Mouse (Mus musculus) splenic B cell, adult 2 months (primary cell): Measurements from ENCODE around the gene Kcnk13.

Experiments used
- DNase-seq: peaks from one replicate; pipeline ENCODE4 v3.0.0-alpha.2; 2011; ENCODE audit warnings: low read depth, low spot score
- H3K27me3 ChIP-seq: 2 replicates; pipeline ENCODE4 v1.6.1; 2012; ENCODE audit warnings: mild to moderate bottlenecking, low read length, moderate library complexity, mixed read lengths; ENCODE audit not compliant: control insufficient read depth, poor library complexity, insufficient read depth, severe bottlenecking
- H3K36me3 ChIP-seq: 2 replicates; pipeline ENCODE4 v1.6.1; 2012; ENCODE audit warnings: mild to moderate bottlenecking, low read length, moderate library complexity, mixed read lengths; ENCODE audit not compliant: control insufficient read depth, poor library complexity, insufficient read depth, severe bottlenecking

Gene Kcnk13

GRCm38 (mm10) chr12:99964301-99965202 lies at the start of gene Kcnk13:
TSS of gene Kcnk13 (plus strand) at chr12:99964499.
- DNase-seq = peak; percentile 89
- Histone ChIP-seq H3K36me3 (no peaks in the 10 kb centered on the region), H3K27me3 (no peaks in the 10 kb centered on the region)

DNA sequence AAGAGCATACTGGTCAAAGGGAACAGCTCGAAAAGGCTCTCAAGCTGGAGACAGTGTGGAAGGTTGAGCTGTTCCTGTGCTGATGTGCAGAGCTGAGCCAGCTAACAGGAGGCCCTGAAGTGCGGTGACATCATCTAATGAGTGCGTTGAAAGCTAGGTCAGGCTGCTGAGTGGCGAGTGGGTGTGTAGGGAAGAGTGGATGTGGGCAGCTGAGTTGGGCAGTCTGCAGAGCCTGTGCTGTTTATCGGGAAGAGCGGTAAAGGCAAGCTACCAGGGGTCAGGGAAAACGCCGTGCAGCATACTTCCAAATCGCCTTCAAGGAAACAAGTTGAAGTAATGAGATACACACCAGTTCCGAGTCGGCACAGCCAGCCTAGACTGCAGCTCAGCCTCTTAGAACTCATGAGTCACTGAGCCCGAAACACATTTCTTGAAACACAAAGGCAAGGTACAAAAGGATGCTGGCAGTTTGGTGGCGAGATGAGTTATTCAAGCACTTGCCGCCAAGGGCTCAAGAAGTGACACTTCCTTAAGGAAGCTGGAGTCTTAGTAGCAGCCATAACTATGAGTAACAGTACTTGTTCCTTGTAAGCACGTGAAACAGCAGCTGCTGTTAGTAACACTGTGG lies 46.4 kb upstream of the Kcnk13 start:
- DNase-seq = no peak
- Histone ChIP-seq H3K27me3 (no peaks in the 10 kb centered on the region), H3K36me3 (peaks cover 5% of the 10 kb centered on the region; the same call in 1 of the 2 replicates)

- no peak for DNase-seq
- H3K27me3 ChIP-seq = no peaks in the 10 kb centered on the region
- H3K36me3 ChIP-seq = peaks cover 4% of the 10 kb centered on the region; the same call in 1 of the 2 replicates
Observed at GRCm38 (mm10) chr12:99919636-99920035, 44.7 kb upstream of the Kcnk13 start.

DNA sequence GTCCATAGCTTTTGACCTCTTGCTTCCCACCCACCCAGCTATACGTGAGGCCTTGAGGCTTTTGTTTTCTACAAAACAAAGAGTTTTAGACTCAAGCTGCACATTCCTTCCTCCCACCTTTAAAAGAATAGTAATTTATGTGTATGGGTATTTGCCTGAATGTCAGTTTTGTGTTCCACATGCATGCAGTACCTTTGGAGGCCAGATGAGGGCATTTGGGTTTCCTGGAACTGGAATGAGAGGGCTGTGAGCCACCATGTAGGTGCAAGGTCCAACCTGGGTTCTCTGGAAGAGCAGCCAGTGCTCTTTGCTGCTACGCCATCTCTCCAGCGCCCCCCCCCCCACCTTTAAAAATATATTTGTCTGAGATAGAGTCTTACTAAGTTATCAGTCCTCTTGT lies 43.3 kb upstream of the Kcnk13 start:
- DNase-seq = peak; percentile 40
- Histone ChIP-seq H3K36me3 (peaks cover 2% of the 10 kb centered on the region; the same call in 1 of the 2 replicates), H3K27me3 (no peaks in the 10 kb centered on the region)

DNA sequence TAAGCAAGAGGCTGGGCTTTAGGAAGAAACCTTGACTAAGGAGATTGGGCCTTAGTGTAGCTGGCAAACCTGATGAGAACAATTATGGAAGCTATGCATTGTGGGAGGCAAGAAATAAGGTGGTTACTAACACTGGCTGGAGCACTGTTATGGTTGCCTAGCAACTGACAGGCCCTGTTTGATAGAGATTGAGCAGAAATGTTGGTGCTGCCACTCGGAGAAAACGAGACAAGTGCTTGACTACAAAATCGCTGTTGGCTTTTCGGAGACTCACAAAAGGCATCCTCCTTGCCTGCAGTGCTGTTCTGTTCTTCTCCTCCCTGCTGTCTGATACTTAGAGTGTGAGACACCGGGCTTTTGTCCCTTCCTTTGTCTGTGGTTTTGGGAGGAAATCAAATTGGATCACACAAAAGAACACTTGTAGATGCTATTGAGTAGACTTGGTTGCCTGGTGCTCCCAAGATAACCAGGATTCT lies 41.1 kb upstream of the Kcnk13 start:
- no peaks in the 10 kb centered on the region for H3K27me3 ChIP-seq
- no peak for DNase-seq
- no peaks in the 10 kb centered on the region; the same call in 1 of the 2 replicates for H3K36me3 ChIP-seq

DNA sequence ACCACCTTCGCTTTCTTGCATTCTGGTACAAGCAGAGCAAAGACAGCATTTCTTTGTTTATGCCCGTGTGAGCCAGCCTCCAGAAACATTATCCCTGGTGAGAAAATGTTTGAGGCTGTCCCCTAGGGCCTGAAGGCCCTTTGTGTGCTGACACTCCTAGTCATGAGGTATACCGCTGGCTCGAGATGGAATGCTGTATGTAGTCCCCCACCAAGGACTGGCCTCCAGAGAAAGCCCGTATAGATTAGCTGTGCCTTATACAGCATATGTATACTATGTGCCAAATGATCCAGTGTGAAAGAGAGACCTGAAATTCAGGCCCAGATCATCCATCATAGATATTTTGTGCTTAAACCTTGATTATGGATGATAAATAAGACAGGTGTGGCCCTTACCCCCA lies 40.6 kb upstream of the Kcnk13 start:
- no peaks in the 10 kb centered on the region for H3K27me3 ChIP-seq
- no peaks in the 10 kb centered on the region; the same call in 1 of the 2 replicates for H3K36me3 ChIP-seq
- DNase-seq = no peak

- no peaks in the 10 kb centered on the region; the same call in 1 of the 2 replicates for H3K36me3 ChIP-seq
- no peaks in the 10 kb centered on the region for H3K27me3 ChIP-seq
- no peak for DNase-seq
Observed at GRCm38 (mm10) chr12:99928311-99928710, 36.0 kb upstream of the Kcnk13 start.

GRCm38 (mm10) chr12:99929160-99929559 lies 35.1 kb upstream of the Kcnk13 start:
- H3K36me3 ChIP-seq = no peaks in the 10 kb centered on the region; the same call in 1 of the 2 replicates
- DNase-seq = no peak
- H3K27me3 ChIP-seq = no peaks in the 10 kb centered on the region

- Histone ChIP-seq H3K36me3 (no peaks in the 10 kb centered on the region; the same call in 1 of the 2 replicates), H3K27me3 (no peaks in the 10 kb centered on the region)
- no peak for DNase-seq
Observed at GRCm38 (mm10) chr12:99932245-99932644, 32.1 kb upstream of the Kcnk13 start.

GRCm38 (mm10) chr12:99933630-99934029 lies 30.7 kb upstream of the Kcnk13 start:
- H3K27me3 ChIP-seq = no peaks in the 10 kb centered on the region
- H3K36me3 ChIP-seq = no peaks in the 10 kb centered on the region
- DNase-seq = no peak

DNA sequence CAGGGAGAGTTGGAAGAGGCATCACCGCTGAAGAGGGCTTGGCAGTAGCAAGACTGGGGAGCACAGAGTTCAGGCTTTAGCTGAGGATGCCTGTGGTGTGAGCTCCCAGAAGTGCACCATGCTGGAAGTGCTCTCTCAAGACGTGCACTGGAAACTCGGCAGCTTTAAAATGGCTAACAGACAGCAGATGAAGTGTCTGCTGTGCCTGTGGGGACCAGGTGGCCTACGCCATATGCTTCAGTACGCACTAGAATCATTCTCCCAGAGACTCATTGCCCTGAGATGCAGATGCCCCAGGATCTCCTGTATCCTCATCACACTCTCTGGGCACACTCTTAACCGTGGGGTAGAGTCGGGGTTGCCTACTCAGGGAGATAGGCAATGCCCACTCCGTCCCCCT lies 28.9 kb upstream of the Kcnk13 start:
- Histone ChIP-seq H3K36me3 (no peaks in the 10 kb centered on the region), H3K27me3 (no peaks in the 10 kb centered on the region)
- DNase-seq = no peak

DNA sequence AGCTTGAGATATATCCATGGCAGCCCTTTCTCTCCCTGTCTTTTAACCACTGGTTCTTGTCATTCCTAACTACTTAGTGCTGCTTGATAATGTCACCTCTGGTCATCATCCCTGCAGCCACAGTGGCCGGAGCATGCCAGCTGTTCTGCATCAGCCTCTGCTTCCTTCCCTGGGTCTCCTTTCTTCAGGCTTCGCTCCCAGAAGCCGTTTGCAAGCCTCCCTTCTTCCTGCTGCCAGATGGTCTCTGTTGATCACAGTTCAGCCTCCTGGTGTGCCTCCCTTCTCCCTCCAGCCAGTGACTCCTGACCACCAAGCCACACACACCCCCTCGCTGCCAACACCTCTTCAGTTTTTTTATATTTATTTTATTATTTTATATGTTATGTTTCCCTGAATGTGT lies 25.8 kb upstream of the Kcnk13 start:
- H3K27me3 ChIP-seq = no peaks in the 10 kb centered on the region
- DNase-seq = no peak
- no peaks in the 10 kb centered on the region for H3K36me3 ChIP-seq

- no peak for DNase-seq
- no peaks in the 10 kb centered on the region for H3K36me3 ChIP-seq
- H3K27me3 ChIP-seq = no peaks in the 10 kb centered on the region
Observed at GRCm38 (mm10) chr12:99939179-99939578, 25.1 kb upstream of the Kcnk13 start.

DNA sequence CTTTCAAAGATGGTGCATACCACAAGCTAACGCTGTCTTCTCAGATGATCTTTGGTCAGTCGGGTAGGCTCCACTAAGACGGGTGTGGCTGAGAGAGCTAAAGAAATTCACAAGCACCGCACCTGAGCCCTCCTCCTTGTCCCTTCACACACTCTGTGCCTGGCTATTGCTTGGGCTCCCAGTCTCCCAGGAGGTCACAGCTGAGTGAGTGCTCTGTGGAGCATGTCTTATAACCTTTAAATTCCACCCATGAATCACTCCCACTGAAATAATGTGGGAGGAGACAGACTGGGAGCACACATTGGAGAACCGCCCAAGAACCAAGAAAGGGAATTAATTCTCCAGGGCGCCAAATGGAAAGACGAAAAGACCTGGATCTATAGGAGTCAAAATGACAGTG lies 23.6 kb upstream of the Kcnk13 start:
- Histone ChIP-seq H3K27me3 (no peaks in the 10 kb centered on the region), H3K36me3 (no peaks in the 10 kb centered on the region)
- no peak for DNase-seq

DNA sequence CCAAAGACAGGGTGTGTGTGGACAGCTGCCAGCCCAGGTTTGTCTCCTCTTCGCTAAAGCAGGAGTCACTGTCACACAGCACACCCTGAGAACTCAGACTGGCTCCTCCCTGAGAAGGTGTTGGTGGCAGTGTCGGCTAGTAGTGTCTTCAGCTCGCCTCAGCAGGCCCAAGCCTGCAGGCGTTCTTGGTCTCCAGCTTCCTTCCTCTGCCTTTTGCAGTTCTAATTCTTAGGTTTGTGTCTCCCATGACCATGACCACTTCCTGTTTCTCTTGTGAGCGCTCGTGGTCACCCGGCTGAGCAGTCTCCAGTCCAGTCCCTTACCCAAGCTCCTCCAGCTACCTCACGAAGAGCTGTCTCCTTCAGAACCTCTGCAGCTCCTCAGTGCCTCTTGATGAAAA lies 21.9 kb upstream of the Kcnk13 start:
- Histone ChIP-seq H3K36me3 (no peaks in the 10 kb centered on the region), H3K27me3 (no peaks in the 10 kb centered on the region)
- DNase-seq = peak; percentile 60
